Mouse (Mus musculus): ENCODE results near the gene Cct4. TPM values are rescaled to one million over a fixed set of nuclear protein-coding genes. Genes with fewer than 3 reads are reported as not detected.

Cct4 gene
- total and polyA plus RNA-seq, 3 experiments = 482 to 874 (median 569) TPM

DNA sequence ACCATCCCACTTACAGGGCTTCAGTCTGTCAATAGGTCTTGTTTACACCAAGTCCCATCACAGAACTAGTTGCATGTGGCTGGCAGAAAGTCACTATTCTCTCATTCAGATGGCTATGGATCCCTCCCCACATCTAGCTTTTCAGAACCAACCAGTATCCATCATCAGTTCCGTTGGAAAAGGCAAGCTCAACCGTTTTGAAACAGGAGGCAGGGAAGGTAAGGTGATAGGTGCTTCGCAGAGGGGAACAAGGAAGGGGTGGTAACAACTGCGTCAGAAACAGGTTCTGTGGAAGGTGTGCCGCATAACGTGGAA is 16.8 kb downstream of the Cct4 start:
- H3K9ac ChIP-seq (ENCODE audit: insufficient read depth, low read depth) = no peak overlapping the region; the same call in 1 of the 2 replicates
- peak overlapping the region; percentile 80 for H3K4me2 ChIP-seq (ENCODE audit: insufficient read depth, low read depth, poor library complexity, severe bottlenecking)
- no peak for DNase-seq (ENCODE audit: extremely low read depth)
- dilution Hi-C loops (cut with MboI; ENCODE audit: extremely low pct_ligation_motif_present, extremely low pct_unique_long_range_greater_than_20kb, low sequenced_read_pairs) (no loop called here), in situ Hi-C loops (cut with MboI; ENCODE audit: low pct_ligation_motif_present, low pct_unique_long_range_greater_than_20kb, low sequenced_read_pairs) (loop anchor here (5.0 kb wide), 1 partner anchor 260 kb away; no protein-coding TSS in a partner anchor)
- H3K4me3 ChIP-seq (replicated peaks in 1 of 3; ENCODE audit: low read depth in 2 of 3, low read length in 2 of 3, poor library complexity in 1 of 3) = peak overlapping the region; percentile 46 to 76 (median 60)
- H3K79me2 ChIP-seq (replicated peaks; ENCODE audit: control insufficient read depth, extremely low read depth, insufficient read depth, poor library complexity, severe bottlenecking) = no peaks in the 10 kb centered on the region
- H3K4me1 ChIP-seq (ENCODE audit: control insufficient read depth in 1 of 2, insufficient read depth in 2 of 2) = peaks cover 3 to 13% of the 10 kb centered on the region in 2 experiments; a peak in 3 of 4 replicates
- H3K36me3 ChIP-seq (replicated peaks in 1 of 2; ENCODE audit: control insufficient read depth in 1 of 2, insufficient read depth in 1 of 2, low read length in 1 of 2) = peaks cover 21 to 43% of the 10 kb centered on the region in 2 experiments
- H3K27ac ChIP-seq (ENCODE audit: insufficient read depth, low read depth) = peak overlapping the region; percentile 30
- H3K27me3 ChIP-seq (replicated peaks) = no peaks in the 10 kb centered on the region
- H3K9me3 ChIP-seq (replicated peaks; ENCODE audit: low read length) = no peaks in the 10 kb centered on the region
- TF ChIP-seq USF1 (IDR thresholded peaks at IDR 0.05; ENCODE audit: low read depth, low read length) = no peak
- 0 out of 2 replicates have a peak, but pooled peaks have one; percentile 8 for TF ChIP-seq MEF2A (IDR thresholded peaks at IDR 0.05; ENCODE audit: borderline replicate concordance, low read depth, low read length)
- peak; percentile 92 for TF ChIP-seq POLR2AphosphoS2 (IDR thresholded peaks at IDR 0.05; ENCODE audit: low read depth, low read length)
- no peak for TF ChIP-seq NELFE (IDR thresholded peaks at IDR 0.05; ENCODE audit: low read depth, low read length)
- TF ChIP-seq CHD1 (IDR thresholded peaks at IDR 0.05; ENCODE audit: low read depth, low read length) = peak; percentile 50; the same call in 1 of the 2 replicates
- no peak for TF ChIP-seq MAX (IDR thresholded peaks at IDR 0.05; ENCODE audit: low read length)

DNA sequence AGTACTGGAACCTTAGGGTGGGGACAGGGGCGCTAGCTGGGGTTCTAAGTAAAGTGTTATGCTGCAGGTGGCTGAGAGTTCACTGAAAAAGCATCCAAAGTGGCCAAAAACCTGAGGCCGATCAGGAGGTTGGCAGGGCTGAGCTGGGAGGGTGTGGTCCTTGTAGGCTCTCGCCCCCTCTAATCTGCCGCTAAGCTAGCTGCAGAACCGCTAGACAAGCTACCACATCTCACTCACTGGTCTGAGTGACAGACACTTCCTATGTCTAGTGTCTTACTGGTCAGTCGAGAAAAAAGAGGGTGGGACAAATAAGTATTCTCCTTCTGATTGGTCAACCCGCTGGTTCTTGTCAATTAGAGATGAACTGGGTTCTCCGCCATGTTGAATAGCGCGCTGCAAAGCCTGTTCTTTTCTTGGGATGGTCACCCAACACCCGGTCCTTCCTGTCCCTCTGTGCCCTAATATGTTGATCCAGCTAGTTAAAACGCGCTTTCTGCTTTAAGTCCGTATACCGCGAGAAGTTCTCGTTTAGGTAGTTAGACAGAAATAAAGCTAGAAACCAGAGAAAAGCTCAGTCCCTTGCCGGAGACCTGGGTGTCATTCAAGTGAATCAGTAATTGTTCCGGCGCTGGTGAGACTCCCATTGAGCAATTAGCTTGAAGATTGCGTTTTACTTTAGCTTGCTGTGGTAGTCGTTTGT is 17.3 kb downstream of the Cct4 start, which contains the start of gene Fam161a:
Gene Fam161a (plus strand): TSS at position 51 of the 700 bp plus-strand sequence.
- dilution Hi-C loops (cut with MboI; ENCODE audit: extremely low pct_ligation_motif_present, extremely low pct_unique_long_range_greater_than_20kb, low sequenced_read_pairs) = no loop called here
- peaks cover 3 to 13% of the 10 kb centered on the region in 2 experiments; a peak in 3 of 4 replicates for H3K4me1 ChIP-seq (ENCODE audit: control insufficient read depth in 1 of 2, insufficient read depth in 2 of 2)
- peak within 1 kb of the TSS; percentile 50 for H3K27ac ChIP-seq (ENCODE audit: insufficient read depth, low read depth)
- H3K27me3 ChIP-seq (replicated peaks) = no peaks in the 10 kb centered on the region
- peak within 1 kb of the TSS; percentile 60 to 78 (median 76) for H3K4me3 ChIP-seq (replicated peaks in 1 of 3; ENCODE audit: low read depth in 2 of 3, low read length in 2 of 3, poor library complexity in 1 of 3)
- peaks cover 16 to 38% of the 10 kb centered on the region in 2 experiments for H3K36me3 ChIP-seq (replicated peaks in 1 of 2; ENCODE audit: control insufficient read depth in 1 of 2, insufficient read depth in 1 of 2, low read length in 1 of 2)
- peak within 1 kb of the TSS; percentile 80 for H3K4me2 ChIP-seq (ENCODE audit: insufficient read depth, low read depth, poor library complexity, severe bottlenecking)
- in situ Hi-C loops (cut with MboI; ENCODE audit: low pct_ligation_motif_present, low pct_unique_long_range_greater_than_20kb, low sequenced_read_pairs) = loop anchor here (5.0 kb wide), 1 partner anchor 260 kb away; no protein-coding TSS in a partner anchor
- no peaks in the 10 kb centered on the region for H3K79me2 ChIP-seq (replicated peaks; ENCODE audit: control insufficient read depth, extremely low read depth, insufficient read depth, poor library complexity, severe bottlenecking)
- DNase-seq (ENCODE audit: extremely low read depth) = peak; percentile 98
- peak within 1 kb of the TSS; percentile 68 for H3K9ac ChIP-seq (ENCODE audit: insufficient read depth, low read depth)
- no peaks in the 10 kb centered on the region for H3K9me3 ChIP-seq (replicated peaks; ENCODE audit: low read length)
- TF ChIP-seq NRF1 (IDR thresholded peaks at IDR 0.05; ENCODE audit: low read depth, low read length) = peak; percentile 46; the same call in 1 of the 2 replicates
- no peak; the same call in 1 of the 2 replicates for TF ChIP-seq NELFE (IDR thresholded peaks at IDR 0.05; ENCODE audit: low read depth, low read length)
- TF ChIP-seq MEF2A (IDR thresholded peaks at IDR 0.05; ENCODE audit: borderline replicate concordance, low read depth, low read length) = no peak
- no peak for TF ChIP-seq EP300 (IDR thresholded peaks at IDR 0.05; ENCODE audit: low read length)
- TF ChIP-seq USF2 (conservative IDR thresholded peaks at IDR 0.05; ENCODE audit: low read depth, low read length) = no peak
- peak; percentile 55 for TF ChIP-seq POLR2A (IDR thresholded peaks at IDR 0.05; ENCODE audit: low read depth, low read length)
- TF ChIP-seq MAZ (IDR thresholded peaks at IDR 0.05; ENCODE audit: low read depth, low read length) = no peak; the same call in 1 of the 2 replicates
- 0 out of 2 replicates have a peak, but pooled peaks have one; percentile 40 for TF ChIP-seq TCF12 (IDR thresholded peaks at IDR 0.05; ENCODE audit: low read depth, low read length)
- no peak for TF ChIP-seq BHLHE40 (IDR thresholded peaks at IDR 0.05; ENCODE audit: low read depth, low read length)
- TF ChIP-seq PAX5 (IDR thresholded peaks at IDR 0.05; ENCODE audit: low read length) = no peak
- TF ChIP-seq USF1 (IDR thresholded peaks at IDR 0.05; ENCODE audit: low read depth, low read length) = no peak
- TF ChIP-seq KAT2A (IDR thresholded peaks at IDR 0.05; ENCODE audit: insufficient replicate concordance, low read length) = 0 out of 2 replicates have a peak, but pooled peaks have one; percentile 4
- TF ChIP-seq ELF1 (IDR thresholded peaks at IDR 0.05; ENCODE audit: low read depth, low read length) = peak; percentile 69
- TF ChIP-seq HCFC1 (IDR thresholded peaks at IDR 0.05; ENCODE audit: low read depth, low read length) = peak; percentile 69
- TF ChIP-seq ZKSCAN1 (IDR thresholded peaks at IDR 0.05; ENCODE audit: borderline replicate concordance, low read depth, low read length) = no peak
- TF ChIP-seq CHD1 (IDR thresholded peaks at IDR 0.05; ENCODE audit: low read depth, low read length) = 0 out of 2 replicates have a peak, but pooled peaks have one; percentile 67
- TF ChIP-seq ETS1 (conservative IDR thresholded peaks at IDR 0.05; ENCODE audit: low read depth, low read length) = no peak
- no peak; the same call in 1 of the 2 replicates for TF ChIP-seq MYC (IDR thresholded peaks at IDR 0.05; ENCODE audit: low read depth, low read length)
- TF ChIP-seq GABPA (IDR thresholded peaks at IDR 0.05; ENCODE audit: insufficient replicate concordance, low read depth, low read length) = no peak
- 0 out of 2 replicates have a peak, but pooled peaks have one; percentile 54 for TF ChIP-seq E2F4 (IDR thresholded peaks at IDR 0.05; ENCODE audit: insufficient replicate concordance, low read depth, low read length)
- TF ChIP-seq ZC3H11A (IDR thresholded peaks at IDR 0.05; ENCODE audit: low read depth, low read length) = no peak
- peak; percentile 73; the same call in 1 of the 2 replicates for TF ChIP-seq CHD2 (IDR thresholded peaks at IDR 0.05; ENCODE audit: low read length)
- peak; percentile 60; the same call in 1 of the 2 replicates for TF ChIP-seq POLR2AphosphoS2 (IDR thresholded peaks at IDR 0.05; ENCODE audit: low read depth, low read length)
- no peak for TF ChIP-seq ZNF384 (IDR thresholded peaks at IDR 0.05; ENCODE audit: low read depth, low read length)
- no peak for TF ChIP-seq RCOR1 (conservative IDR thresholded peaks at IDR 0.05; ENCODE audit: low read depth, low read length)
- no peak for TF ChIP-seq CTCF (conservative IDR thresholded peaks at IDR 0.05 in 1 of 2, IDR thresholded peaks at IDR 0.05 in 1 of 2; ENCODE audit: low read depth in 2 of 2, low read length in 2 of 2)
- TF ChIP-seq IRF4 (IDR thresholded peaks at IDR 0.05; ENCODE audit: low read depth, low read length) = 0 out of 2 replicates have a peak, but pooled peaks have one; percentile 57
- no peak for TF ChIP-seq SMC3 (IDR thresholded peaks at IDR 0.05; ENCODE audit: low read depth, low read length)
